ENCODE assay signal across 34 mouse cellular contexts in genomic region chr17:26433295-26433694, GRCm38 (mm10). TPM values are rescaled to one million over a fixed set of nuclear protein-coding genes. Genes with fewer than 3 reads are reported as not detected.
DNase-seq lines count a peak whose midpoint lies in the region; ATAC-seq and TF ChIP-seq lines count a peak whose summit lies in the region.
"Had no signal": no experiment of that assay in that cellular context is flagged by ENCODE, and none has a peak within 500 bp of the region (broad histone marks: within the 10 kb centered on the region; RNA-seq: fewer than 3 reads in every experiment).

No protein-coding gene starts in this region.

- peaks cover 6% of the 10 kb centered on the region for H3K27me3 ChIP-seq in kidney, embryonic 16.5 days (ENCODE audit: insufficient read depth, low read length)
- no peaks in the 10 kb centered on the region for H3K27me3 ChIP-seq in testis, adult 2 months (ENCODE audit: control insufficient read depth, insufficient read depth, low read length)
- H3K27me3 ChIP-seq in stomach, embryonic 16.5 days (ENCODE audit: control insufficient read depth, insufficient read depth, low read length): peaks cover 10% of the 10 kb centered on the region

- no peak overlapping the region for H3K4me3 ChIP-seq in kidney, embryonic 16.5 days (ENCODE audit: low read length)
- H3K4me3 ChIP-seq in testis, adult 2 months (ENCODE audit: control insufficient read depth, low read depth, low read length): no peak overlapping the region
- no peak overlapping the region for H3K4me3 ChIP-seq in stomach, embryonic 16.5 days (replicated peaks; ENCODE audit: low read length)
- H3K4me3 ChIP-seq: embryonic facial prominence, embryonic 15.5 days; forebrain, embryonic 12.5 days; hindbrain, embryonic 12.5 days; layer of hippocampus, adult 2 months; left cerebral cortex, adult 2 months; limb, embryonic 12.5 days; liver, embryonic 15.5 days; midbrain, embryonic 15.5 days; neural tube, embryonic 15.5 days had no signal

- 46% methylated on average over 11 of the region's 11 CpGs for WGBS in kidney, embryonic 16.5 days
- WGBS in stomach, embryonic 16.5 days: 44% methylated on average over 11 of the region's 11 CpGs

- H3K36me3 ChIP-seq in kidney, embryonic 16.5 days (ENCODE audit: insufficient read depth, low read length): peaks cover 11% of the 10 kb centered on the region; the same call in 1 of the 2 replicates
- no peaks in the 10 kb centered on the region for H3K36me3 ChIP-seq in testis, adult 2 months (ENCODE audit: control insufficient read depth, insufficient read depth, low read length)
- H3K36me3 ChIP-seq in stomach, embryonic 16.5 days (ENCODE audit: control insufficient read depth, insufficient read depth, low read length): no peaks in the 10 kb centered on the region; the same call in 1 of the 2 replicates
- H3K36me3 ChIP-seq: embryonic facial prominence, embryonic 15.5 days; forebrain, embryonic 12.5 days; hindbrain, embryonic 12.5 days; limb, embryonic 12.5 days; liver, embryonic 15.5 days; midbrain, embryonic 15.5 days had no signal

- peak overlapping the region; percentile 21; the same call in 1 of the 2 replicates for H3K27ac ChIP-seq in kidney, embryonic 16.5 days (ENCODE audit: low read length)
- no peak overlapping the region for H3K27ac ChIP-seq in testis, adult 2 months (ENCODE audit: control insufficient read depth, insufficient read depth, low read depth, low read length)
- H3K27ac ChIP-seq in stomach, embryonic 16.5 days (ENCODE audit: low read length): no peak overlapping the region
- H3K27ac ChIP-seq: embryonic facial prominence, embryonic 15.5 days; forebrain, embryonic 12.5 days; hindbrain, embryonic 12.5 days; hindbrain, postnatal 0 days; layer of hippocampus, adult 2 months; left cerebral cortex, adult 2 months; limb, embryonic 12.5 days; liver, embryonic 15.5 days; macrophage; midbrain, embryonic 15.5 days; neural tube, embryonic 15.5 days had no signal

- H3K4me1 ChIP-seq in kidney, embryonic 16.5 days (ENCODE audit: insufficient read depth, low read length): peaks cover 9% of the 10 kb centered on the region; the same call in 1 of the 2 replicates
- H3K4me1 ChIP-seq in testis, adult 2 months (ENCODE audit: control insufficient read depth, insufficient read depth, low read length): peaks cover 6% of the 10 kb centered on the region
- H3K4me1 ChIP-seq in stomach, embryonic 16.5 days (ENCODE audit: control insufficient read depth, insufficient read depth, low read length): 0 out of 2 replicates have a peak, but pooled peaks cover 14% of the 10 kb centered on the region
- H3K4me1 ChIP-seq: forebrain, embryonic 12.5 days; hindbrain, embryonic 12.5 days; limb, embryonic 12.5 days; liver, embryonic 15.5 days; midbrain, embryonic 15.5 days; neural tube, embryonic 15.5 days had no signal

- no peak for DNase-seq in kidney, adult 11 months
- no peak for DNase-seq in testis, postnatal 14 days (ENCODE audit: low spot score)
- DNase-seq in ZHBTc4 (ENCODE audit: low read depth, low spot score): peak; percentile 84
- DNase-seq in layer of hippocampus, adult 11-12 months (ENCODE audit: low spot score): no peak
- DNase-seq in T-cell, adult 2 months (ENCODE audit: low spot score): no peak
- DNase-seq: adrenal gland, postnatal 14 days; cerebellum, adult 18-20 months; cerebellum, postnatal 10 days; forebrain, postnatal 0 days; gastrocnemius, postnatal 25 days; heart, adult 11 months; heart, postnatal 36 days; kidney, adult 18-20 months; kidney, postnatal 10 days; lung, embryonic 14.5 days; right cerebral cortex, adult 18-20 months; right cerebral cortex, postnatal 4 days; thymus, adult 18-20 months; thymus, postnatal 25 days had no signal

- no peaks in the 10 kb centered on the region for H3K9me3 ChIP-seq in kidney, embryonic 16.5 days (ENCODE audit: low read length)
- no peaks in the 10 kb centered on the region for H3K9me3 ChIP-seq in stomach, embryonic 16.5 days (replicated peaks; ENCODE audit: control insufficient read depth, low read length)
- H3K9me3 ChIP-seq: embryonic facial prominence, embryonic 15.5 days; forebrain, embryonic 12.5 days; hindbrain, embryonic 12.5 days; limb, embryonic 12.5 days; liver, embryonic 15.5 days; midbrain, embryonic 15.5 days; neural tube, embryonic 15.5 days had no signal

- ATAC-seq in kidney, embryonic 16.5 days (ENCODE audit: low FRiP score, low TSS enrichment): peak; percentile 47; the same call in 1 of the 2 replicates
- 0 out of 2 replicates have a peak, but pooled peaks have one; percentile 23 for ATAC-seq in stomach, embryonic 16.5 days (ENCODE audit: insufficient read depth, low FRiP score)
- ATAC-seq: forebrain, postnatal 0 days; hindbrain, postnatal 0 days; midbrain, embryonic 15.5 days had no signal

- peak; percentile 27; the same call in 1 of the 2 replicates for TF ChIP-seq POLR2A in testis, adult 2 months (IDR thresholded peaks at IDR 0.05; ENCODE audit: control insufficient read depth, low read depth, low read length)

- no peak overlapping the region; the same call in 1 of the 2 replicates for H3K9ac ChIP-seq in kidney, embryonic 16.5 days (replicated peaks; ENCODE audit: low read length)
- H3K9ac ChIP-seq in stomach, embryonic 16.5 days (ENCODE audit: low read length): 0 out of 2 replicates have a peak overlapping the region, but pooled peaks have one; percentile 2
- H3K9ac ChIP-seq: embryonic facial prominence, embryonic 15.5 days; forebrain, embryonic 12.5 days; forebrain, postnatal 0 days; hindbrain, embryonic 12.5 days; limb, embryonic 12.5 days; liver, embryonic 15.5 days; lung, embryonic 14.5 days; midbrain, embryonic 15.5 days; neural tube, embryonic 15.5 days had no signal

- TF ChIP-seq CTCF in testis, adult 2 months (IDR thresholded peaks at IDR 0.05; ENCODE audit: control insufficient read depth, insufficient read depth, insufficient replicate concordance, low read depth, low read length): no peak

- no peak overlapping the region for H3K4me2 ChIP-seq in kidney, embryonic 16.5 days (replicated peaks; ENCODE audit: low read depth, low read length)
- no peak overlapping the region for H3K4me2 ChIP-seq in stomach, embryonic 16.5 days (ENCODE audit: low read depth, low read length)
- H3K4me2 ChIP-seq: embryonic facial prominence, embryonic 15.5 days; forebrain, embryonic 12.5 days; heart, embryonic 11.5 days; hindbrain, embryonic 12.5 days; limb, embryonic 12.5 days; liver, embryonic 15.5 days; lung, embryonic 14.5 days; midbrain, embryonic 15.5 days; neural tube, embryonic 15.5 days had no signal

RNA-seq across cellular contexts. Expression of gene Neurl1b, which starts 18.7 kb away (rescaled TPM):
- 1.7 and 2.4 TPM in 2 replicates for polyA plus RNA-seq in kidney, embryonic 16.5 days (2015; fragmentation: Nextera tagmentation; extraction: Ambion mirVana)
- 0.54 and 0.58 TPM in 2 replicates for polyA plus RNA-seq in testis, adult 2 months (2012; rRNA removed)
- polyA plus RNA-seq in stomach, embryonic 16.5 days (2015; fragmentation: Nextera tagmentation; extraction: Ambion mirVana): 2.3 and 2.9 TPM in 2 replicates
